Mouse (Mus musculus): Measurements from ENCODE around the gene Hivep2.
A peak's percentile ranks its signal among the peaks of the same experiment; 100 is the strongest.

The Hivep2 gene

GRCm38 (mm10) chr10:13973563-13974179 is 7.8 kb downstream of the Hivep2 start:
- no peak for DNase-seq

- no peak for DNase-seq
Observed at GRCm38 (mm10) chr10:13974472-13974871, 8.6 kb downstream of the Hivep2 start.

- no peak for DNase-seq
Observed at GRCm38 (mm10) chr10:13975861-13976260, 10.0 kb downstream of the Hivep2 start.

- no peak for DNase-seq
Observed at GRCm38 (mm10) chr10:13976267-13976666, 10.4 kb downstream of the Hivep2 start.

- no peak for DNase-seq
Observed at GRCm38 (mm10) chr10:13982271-13982670, 16.4 kb downstream of the Hivep2 start.

- DNase-seq: peak; percentile 86
Observed at GRCm38 (mm10) chr10:13982769-13983381, 17.0 kb downstream of the Hivep2 start.

- DNase-seq: peak; percentile 45
Observed at GRCm38 (mm10) chr10:13983631-13984030, 17.8 kb downstream of the Hivep2 start.

GRCm38 (mm10) chr10:13984233-13984632 is 18.4 kb downstream of the Hivep2 start:
- no peak for DNase-seq

GRCm38 (mm10) chr10:13986539-13986938 is 20.7 kb downstream of the Hivep2 start:
- DNase-seq: no peak

GRCm38 (mm10) chr10:13987336-13987735 is 21.5 kb downstream of the Hivep2 start:
- no peak for DNase-seq

GRCm38 (mm10) chr10:13988280-13988679 is 22.4 kb downstream of the Hivep2 start:
- no peak for DNase-seq

- DNase-seq: no peak
Observed at GRCm38 (mm10) chr10:13988757-13989156, 22.9 kb downstream of the Hivep2 start.

GRCm38 (mm10) chr10:13990842-13991241 is 25.0 kb downstream of the Hivep2 start:
- no peak for DNase-seq

- DNase-seq: no peak
Observed at GRCm38 (mm10) chr10:13993411-13993810, 27.5 kb downstream of the Hivep2 start.

GRCm38 (mm10) chr10:13997336-13997735 is 31.5 kb downstream of the Hivep2 start:
- DNase-seq: no peak

- no peak for DNase-seq
Observed at GRCm38 (mm10) chr10:14004769-14005517, 39.1 kb downstream of the Hivep2 start.

- DNase-seq: no peak
Observed at GRCm38 (mm10) chr10:14009721-14010120, 43.8 kb downstream of the Hivep2 start.

- no peak for DNase-seq
Observed at GRCm38 (mm10) chr10:14016287-14016970, 50.6 kb downstream of the Hivep2 start.

- no peak for DNase-seq
Observed at GRCm38 (mm10) chr10:14017338-14017737, 51.5 kb downstream of the Hivep2 start.

GRCm38 (mm10) chr10:14017822-14018364 is 52.0 kb downstream of the Hivep2 start:
- peak; percentile 32 for DNase-seq

GRCm38 (mm10) chr10:14018672-14019071 is 52.8 kb downstream of the Hivep2 start:
- no peak for DNase-seq

- no peak for DNase-seq
Observed at GRCm38 (mm10) chr10:14019198-14019597, 53.3 kb downstream of the Hivep2 start.

- DNase-seq: no peak
Observed at GRCm38 (mm10) chr10:14020253-14020652, 54.4 kb downstream of the Hivep2 start.
